ENCODE assay signal across 7 mouse cellular contexts in genomic region chr14:44988456-44989016, GRCm38 (mm10). TPM values are rescaled to one million over a fixed set of nuclear protein-coding genes. Genes with fewer than 3 reads are reported as not detected.
A peak's percentile ranks its signal among the peaks of the same experiment; 100 is the strongest.
DNase-seq lines count a peak whose midpoint lies in the region; ATAC-seq and TF ChIP-seq lines count a peak whose summit lies in the region.

No protein-coding gene starts in this region.

- TF ChIP-seq EP300 in ES-Bruce4 (IDR thresholded peaks at IDR 0.05; ENCODE audit: insufficient read depth, low read depth, low read length): no peak

- peak; percentile 30 for ATAC-seq in forebrain, postnatal 0 days
- ATAC-seq in intestine, embryonic 16.5 days: peak; percentile 82

- H3K79me2 ChIP-seq in macrophage (ENCODE audit: inconsistent target): peaks cover 20% of the 10 kb centered on the region; the same call in 1 of the 2 replicates

- peak overlapping the region; percentile 68 for H3K4me2 ChIP-seq in forebrain, postnatal 0 days (ENCODE audit: low read depth)
- H3K4me2 ChIP-seq in intestine, embryonic 16.5 days (ENCODE audit: low read depth, low read length): peak overlapping the region; percentile 93

- WGBS in forebrain, postnatal 0 days: 8% methylated on average over 14 of the region's 14 CpGs
- WGBS in intestine, embryonic 16.5 days: 4% methylated on average over 14 of the region's 14 CpGs
- 3% methylated on average over 14 of the region's 14 CpGs for WGBS in macrophage (ENCODE audit: missing documents)
- 2% methylated on average over 14 of the region's 14 CpGs for WGBS in spleen, adult 2 months

- H3K27me3 ChIP-seq in ES-Bruce4 (ENCODE audit: control insufficient read depth, insufficient read depth, low read length, poor library complexity, severe bottlenecking): 0 out of 2 replicates have a peak, but pooled peaks cover 2% of the 10 kb centered on the region
- H3K27me3 ChIP-seq in forebrain, postnatal 0 days (ENCODE audit: insufficient read depth, low read length): peaks cover 11% of the 10 kb centered on the region
- peaks cover 7% of the 10 kb centered on the region; the same call in 1 of the 2 replicates for H3K27me3 ChIP-seq in intestine, embryonic 16.5 days (replicated peaks; ENCODE audit: control insufficient read depth, insufficient read depth, low read length)
- H3K27me3 ChIP-seq in spleen, adult 2 months (ENCODE audit: control insufficient read depth, insufficient read depth, low read length): no peaks in the 10 kb centered on the region

- H3K36me3 ChIP-seq in ES-Bruce4 (ENCODE audit: control insufficient read depth, insufficient read depth, low read length, poor library complexity, severe bottlenecking): no peaks in the 10 kb centered on the region
- no peaks in the 10 kb centered on the region for H3K36me3 ChIP-seq in forebrain, postnatal 0 days (ENCODE audit: insufficient read depth)
- no peaks in the 10 kb centered on the region for H3K36me3 ChIP-seq in intestine, embryonic 16.5 days (ENCODE audit: control insufficient read depth, insufficient read depth, low read length)
- no peaks in the 10 kb centered on the region for H3K36me3 ChIP-seq in macrophage (ENCODE audit: inconsistent target)
- H3K36me3 ChIP-seq in spleen, adult 2 months (ENCODE audit: control insufficient read depth, insufficient read depth, low read length): no peaks in the 10 kb centered on the region

- TF ChIP-seq CTCF in ES-Bruce4 (IDR thresholded peaks at IDR 0.05; ENCODE audit: low read depth, low read length): no peak
- TF ChIP-seq CTCF in forebrain, postnatal 0 days (IDR thresholded peaks at IDR 0.05; ENCODE audit: low read depth): no peak
- TF ChIP-seq CTCF in spleen, adult 2 months (IDR thresholded peaks at IDR 0.05; ENCODE audit: extremely low read depth, insufficient read depth, insufficient read length, insufficient replicate concordance): no peak

- H3K4me1 ChIP-seq in ES-Bruce4 (ENCODE audit: control insufficient read depth, insufficient read depth, low read length): peaks cover 2% of the 10 kb centered on the region
- peaks cover 7% of the 10 kb centered on the region for H3K4me1 ChIP-seq in forebrain, postnatal 0 days (ENCODE audit: insufficient read depth)
- peaks cover 9% of the 10 kb centered on the region for H3K4me1 ChIP-seq in intestine, embryonic 16.5 days (ENCODE audit: control insufficient read depth, insufficient read depth, low read length)
- peaks cover 13% of the 10 kb centered on the region; the same call in 1 of the 2 replicates for H3K4me1 ChIP-seq in spleen, adult 2 months (ENCODE audit: control insufficient read depth, insufficient read depth, insufficient read length)

- no peaks in the 10 kb centered on the region for H3K9me3 ChIP-seq in ES-Bruce4 (replicated peaks; ENCODE audit: control insufficient read depth, insufficient read depth, low read length, poor library complexity, severe bottlenecking)
- H3K9me3 ChIP-seq in forebrain, postnatal 0 days (ENCODE audit: low read length): no peaks in the 10 kb centered on the region
- H3K9me3 ChIP-seq in intestine, embryonic 16.5 days (ENCODE audit: control insufficient read depth, low read length): no peaks in the 10 kb centered on the region

- H3K4me3 ChIP-seq in ES-Bruce4 (ENCODE audit: low read depth, low read length) (peak overlapping the region; percentile 70), macrophage (ENCODE audit: inconsistent target) (peak overlapping the region; percentile 73)
- H3K4me3 ChIP-seq in forebrain, postnatal 0 days (ENCODE audit: low read depth, low read length): peak overlapping the region; percentile 40
- H3K4me3 ChIP-seq in intestine, embryonic 16.5 days (ENCODE audit: low read length): peak overlapping the region; percentile 58
- peak overlapping the region; percentile 66 for H3K4me3 ChIP-seq in spleen, adult 2 months (ENCODE audit: extremely low read depth, insufficient read depth, insufficient read length)

- peak overlapping the region; percentile 16; the same call in 1 of the 2 replicates for H3K9ac ChIP-seq in ES-Bruce4 (ENCODE audit: low read depth, poor library complexity, severe bottlenecking)
- H3K9ac ChIP-seq in forebrain, postnatal 0 days: peak overlapping the region; percentile 44
- peak overlapping the region; percentile 53 for H3K9ac ChIP-seq in intestine, embryonic 16.5 days (ENCODE audit: low read depth, low read length)

- H3K27ac ChIP-seq in ES-Bruce4 (ENCODE audit: insufficient read depth, low read length) (no peak overlapping the region), macrophage (peak overlapping the region; percentile 83)
- H3K27ac ChIP-seq in forebrain, postnatal 0 days (ENCODE audit: low read depth, low read length): no peak overlapping the region
- no peak overlapping the region for H3K27ac ChIP-seq in intestine, embryonic 16.5 days (ENCODE audit: low read length)
- H3K27ac ChIP-seq in spleen, adult 2 months (ENCODE audit: insufficient read depth, low read length): peak overlapping the region; percentile 55

- peak; percentile 80 for DNase-seq in CD4-positive, CD25-positive, alpha-beta regulatory T cell, adult 2 months (ENCODE audit: low read depth, low spot score)
- peak; percentile 38 for DNase-seq in forebrain, postnatal 0 days
- peak in 1 of 2 experiments; percentile 29 for DNase-seq in spleen, adult 2 months (ENCODE audit: low read depth in 1 of 2, low spot score in 2 of 2)
- DNase-seq in cerebellum, adult 11 months: no peak

- TF ChIP-seq POLR2A in ES-Bruce4 (IDR thresholded peaks at IDR 0.05; ENCODE audit: insufficient read depth, low read length): no peak
- no peak for TF ChIP-seq POLR2A in spleen, adult 2 months (IDR thresholded peaks at IDR 0.05; ENCODE audit: low read depth, low read length)

RNA-seq across cellular contexts. Expression of gene Ptger2, which starts 0.5 kb away (rescaled TPM):
- not detected in 2 replicates for polyA plus RNA-seq in ES-Bruce4 (2011; ENCODE audit: insufficient read depth, insufficient read length, low read depth, missing spikeins)
- total RNA-seq in forebrain, postnatal 0 days (2014; rRNA removed): 0.38 and 1.2 TPM in 2 replicates
- 0.26 and 0.46 TPM in 2 replicates for polyA plus RNA-seq in forebrain, postnatal 0 days (2015; fragmentation: Nextera tagmentation; extraction: Ambion mirVana)
- polyA plus RNA-seq in intestine, embryonic 16.5 days (2015; fragmentation: Nextera tagmentation; extraction: Ambion mirVana): 1.3 and 1.5 TPM in 2 replicates
- total RNA-seq in macrophage (2018; cell fraction: chromatin; rRNA removed): 10 to 100 TPM in 15 of 26 experiments, 1 to 10 TPM in 11; 1.9 to 32.8 (median 11.7) TPM
- total RNA-seq in macrophage (2018; cell fraction: cytosol; rRNA removed): 1 to 10 TPM; 1.6 to 6.0 (median 3.3) TPM
- total RNA-seq in macrophage (2018; cell fraction: nucleus; rRNA removed): 10 to 100 TPM in 20 of 26 experiments, 1 to 10 TPM in 6; 3.7 to 62.5 (median 16.6) TPM
- 2.1 to 3.0 TPM (median 2.4 TPM) in 3 replicates for polyA plus RNA-seq in macrophage (2018)
- polyA plus RNA-seq in spleen, adult 2 months (2012; rRNA removed): 3.8 and 4.9 TPM in 2 replicates

Comparison
In these comparisons a context has a peak if more than half of its experiments do, and no peak if none do; other contexts are left out.
1. H3K27ac ChIP-seq: peak in macrophage (single experiment) and spleen, adult 2 months (single experiment); none in ES-Bruce4 (single experiment), forebrain, postnatal 0 days (single experiment) and intestine, embryonic 16.5 days (single experiment).
2. Peak in every context shown above with its lines, with median percentiles within 50 percentile points of each other: H3K4me3 ChIP-seq and H3K9ac ChIP-seq.